Mouse (Mus musculus) myocyte (in vitro differentiated cells): Measurements from ENCODE around the gene Mamld1.

Experiments
- E2F4 ChIP-seq: IDR thresholded peaks from one replicate; pipeline ENCODE4 v1.6.1; 2011; ENCODE audit warnings: mild to moderate bottlenecking, control low read depth, moderate library complexity; ENCODE audit not compliant: insufficient read depth
- MYOG ChIP-seq, 3 experiments: IDR thresholded peaks; one replicate each; pipeline ENCODE4 v1.6.1; 2011; ENCODE audit warnings: control low read depth in 2 of 3, low read depth in 2 of 3, mild to moderate bottlenecking in 2 of 3; ENCODE audit not compliant: insufficient read length in 2 of 3, control insufficient read depth in 1 of 3, insufficient read depth in 1 of 3
- POLR2A ChIP-seq: IDR thresholded peaks from one replicate; pipeline ENCODE4 v1.6.1; 2011; ENCODE audit warnings: low read depth, mild to moderate bottlenecking, control low read depth, moderate library complexity; ENCODE audit not compliant: insufficient read length
- REST ChIP-seq: IDR thresholded peaks from one replicate; pipeline ENCODE4 v1.6.1; 2011; ENCODE audit warnings: mild to moderate bottlenecking, control low read depth, moderate library complexity; ENCODE audit not compliant: insufficient read depth, insufficient read length
- SRF ChIP-seq: IDR thresholded peaks from one replicate; pipeline ENCODE4 v1.6.1; 2011; ENCODE audit warnings: low read depth; ENCODE audit not compliant: control insufficient read depth, insufficient read length
- TCF12 ChIP-seq: IDR thresholded peaks from one replicate; pipeline ENCODE4 v1.6.1; 2011; ENCODE audit warnings: mild to moderate bottlenecking, control low read depth; ENCODE audit not compliant: poor library complexity, insufficient read depth, severe bottlenecking
- USF1 ChIP-seq: IDR thresholded peaks from one replicate; pipeline ENCODE4 v1.6.1; 2011; ENCODE audit warnings: low read depth, mild to moderate bottlenecking, control low read depth, moderate library complexity

DNA sequence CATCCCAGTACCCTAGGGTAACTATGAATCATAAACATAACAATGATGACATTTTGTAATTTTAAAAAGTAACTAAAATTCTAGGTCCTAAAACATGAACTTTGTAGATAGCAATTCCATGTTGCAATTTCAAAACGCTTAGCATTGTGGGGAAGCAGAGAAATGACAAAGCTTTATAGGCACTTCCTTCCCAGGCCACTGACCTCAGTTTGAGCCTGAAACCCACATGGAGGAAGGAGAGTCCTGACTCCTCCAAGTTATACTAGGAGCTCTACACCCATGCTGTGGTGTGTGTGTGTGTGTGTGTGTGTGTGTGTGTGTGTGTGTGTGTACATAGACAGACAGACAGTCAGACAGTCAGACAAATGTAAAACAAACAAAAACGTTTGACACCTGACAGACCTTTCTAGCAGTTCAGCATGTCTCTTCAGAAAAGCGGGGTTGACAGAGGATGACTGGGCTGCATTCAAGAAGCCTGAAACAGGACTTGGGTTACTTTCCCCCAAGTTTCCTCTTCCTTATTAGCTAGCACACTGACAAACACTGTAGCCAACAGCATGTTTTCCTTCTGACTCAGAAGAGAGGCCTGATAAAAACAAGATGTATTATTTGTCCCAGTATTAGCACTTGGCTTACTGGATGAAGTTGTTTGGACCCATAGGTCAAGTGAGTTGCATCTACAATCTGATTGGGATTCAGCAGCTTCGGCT is 37.5 kb downstream of the Mamld1 start:
- TF ChIP-seq SRF (no peak), E2F4 (no peak), TCF12 (no peak), REST (no peak), USF1 (no peak), POLR2A (no peak), MYOG (IDR thresholded peaks at IDR 0.05; ENCODE audit: control insufficient read depth in 1 of 3, insufficient read depth in 1 of 3, insufficient read length in 2 of 3, low read depth in 2 of 3) (no peak)
